Mouse (Mus musculus) layer of hippocampus, adult 9-10 months (tissue): ENCODE measurements around the gene Eif3i.

Experiments used
- DNase-seq: peaks from one replicate; pipeline ENCODE4 v3.0.0; 2022; ENCODE audit warnings: low spot score

The Eif3i gene

GRCm38 (mm10) chr4:129600233-129601158 lies at the start of gene Eif3i, which contains the start of gene Tmem234:
TSS of gene Eif3i (minus strand) at chr4:129600648.
TSS of gene Tmem234 (plus strand) at chr4:129600668.
- no peak for DNase-seq

GRCm38 (mm10) chr4:129648656-129649055 lies 48.2 kb upstream of the Eif3i start:
- DNase-seq = no peak

- no peak for DNase-seq
Observed at GRCm38 (mm10) chr4:129645204-129645603, 44.8 kb upstream of the Eif3i start.

GRCm38 (mm10) chr4:129641756-129642155 lies 41.3 kb upstream of the Eif3i start:
- no peak for DNase-seq

GRCm38 (mm10) chr4:129640638-129641467 lies 40.4 kb upstream of the Eif3i start, which contains the start of gene Txlna:
TSS of gene Txlna (minus strand) at chr4:129641065.
- DNase-seq = peak; percentile 94

- DNase-seq = no peak
Observed at GRCm38 (mm10) chr4:129640101-129640637, 39.7 kb upstream of the Eif3i start.

- no peak for DNase-seq
Observed at GRCm38 (mm10) chr4:129639221-129639620, 38.8 kb upstream of the Eif3i start.

GRCm38 (mm10) chr4:129633852-129634251 lies 33.4 kb upstream of the Eif3i start:
- DNase-seq = no peak

GRCm38 (mm10) chr4:129631867-129632266 lies 31.4 kb upstream of the Eif3i start:
- DNase-seq = no peak

GRCm38 (mm10) chr4:129630944-129631343 lies 30.5 kb upstream of the Eif3i start:
- no peak for DNase-seq

GRCm38 (mm10) chr4:129626035-129626434 lies 25.6 kb upstream of the Eif3i start:
- DNase-seq = no peak

GRCm38 (mm10) chr4:129625496-129625895 lies 25.0 kb upstream of the Eif3i start:
- DNase-seq = no peak

GRCm38 (mm10) chr4:129625029-129625370 lies 24.6 kb upstream of the Eif3i start:
- DNase-seq = no peak

GRCm38 (mm10) chr4:129624281-129625028 lies 24.0 kb upstream of the Eif3i start:
- peak; percentile 72 for DNase-seq

- DNase-seq = no peak
Observed at GRCm38 (mm10) chr4:129623681-129624091, 23.2 kb upstream of the Eif3i start, which contains the start of gene Ccdc28b. TSS of gene Ccdc28b (minus strand) at chr4:129623947.

GRCm38 (mm10) chr4:129622803-129623535 lies 22.5 kb upstream of the Eif3i start:
- DNase-seq = no peak

GRCm38 (mm10) chr4:129622120-129622802 lies 21.8 kb upstream of the Eif3i start:
- DNase-seq = no peak

- no peak for DNase-seq
Observed at GRCm38 (mm10) chr4:129621283-129621841, 20.9 kb upstream of the Eif3i start.

- DNase-seq = no peak
Observed at GRCm38 (mm10) chr4:129620419-129621282, 20.2 kb upstream of the Eif3i start.
